Mouse (Mus musculus) layer of hippocampus, postnatal 36 days (tissue): ENCODE results near the gene Wnk4. TPM values are rescaled to one million over a fixed set of nuclear protein-coding genes. Genes with fewer than 3 reads are reported as not detected.

Source experiments
- DNase-seq, 2 experiments: peaks; one replicate each; pipeline ENCODE4 v3.0.0; 2022
- total RNA-seq, 2 experiments: library from RNA; stranded (reverse); gene quantifications; 2 replicates each; pipeline ENCODE4 v1.2.3; 2021

Wnk4 gene
- 1 to 10 TPM; 6.4 to 8.3 TPM for total RNA-seq

DNA sequence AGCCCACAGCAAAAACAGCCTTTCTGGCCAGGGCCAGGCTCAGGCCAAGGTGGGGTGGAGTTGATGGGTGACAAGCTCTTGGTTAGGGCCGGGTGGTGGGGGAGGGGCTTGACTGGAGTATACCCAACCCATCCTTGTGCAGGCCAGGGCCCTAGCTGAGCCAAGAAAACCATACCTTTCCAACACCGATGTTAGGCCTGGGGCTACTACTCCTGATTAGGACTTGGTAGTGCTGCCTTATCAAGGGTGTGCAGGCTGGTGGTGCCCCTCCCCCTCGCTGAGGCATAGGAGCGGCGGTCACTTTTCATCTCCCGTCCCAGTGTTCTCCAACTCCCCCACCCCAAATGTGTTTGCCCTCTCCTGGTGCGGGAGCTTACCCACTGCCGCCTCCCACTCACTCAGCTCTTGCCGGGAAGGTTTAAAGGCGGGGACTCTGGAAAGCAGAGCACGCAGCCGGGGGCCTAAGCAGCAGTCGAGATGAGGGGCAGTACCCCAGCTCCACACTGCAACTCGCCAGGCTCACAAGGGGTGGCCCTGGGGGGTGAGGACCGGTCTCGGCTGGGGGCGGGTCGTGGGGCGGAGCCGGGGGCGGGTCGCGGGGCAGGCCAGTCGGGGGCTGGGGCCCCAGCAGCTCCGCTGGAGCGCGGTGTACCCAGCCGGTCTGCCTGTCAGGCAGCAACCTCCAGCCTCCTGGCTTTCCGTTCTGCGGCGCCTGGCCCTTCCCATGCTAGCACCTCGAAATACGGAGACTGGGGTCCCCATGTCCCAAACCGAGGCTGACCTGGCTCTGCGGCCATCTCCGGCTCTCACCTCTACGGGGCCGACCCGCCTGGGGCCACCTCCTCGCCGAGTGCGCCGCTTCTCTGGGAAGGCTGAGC is at the start of gene Wnk4:
Gene Wnk4, plus strand, starts transcription at position 620 of the 878 bp plus-strand sequence.
- no peak for DNase-seq

DNA sequence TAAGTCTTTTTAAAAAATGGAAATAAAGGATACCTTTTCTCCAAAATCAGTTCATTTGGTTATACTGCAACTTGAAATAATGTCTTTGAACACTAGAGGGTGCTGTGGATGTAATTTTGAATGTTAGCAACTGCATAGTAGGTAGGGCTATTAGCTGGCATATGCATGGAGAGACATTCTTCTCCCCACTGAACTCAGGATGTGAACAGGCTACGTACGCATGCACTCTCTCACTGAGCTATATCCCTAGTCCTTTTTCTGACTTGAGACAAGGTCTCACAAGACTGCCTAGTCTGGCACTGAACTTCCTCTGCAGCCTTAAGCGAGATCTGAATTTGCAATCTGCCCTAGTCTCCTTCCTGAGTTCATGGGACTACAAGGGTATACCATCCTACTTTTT is 48.4 kb upstream of the Wnk4 start:
- DNase-seq, result no peak

DNA sequence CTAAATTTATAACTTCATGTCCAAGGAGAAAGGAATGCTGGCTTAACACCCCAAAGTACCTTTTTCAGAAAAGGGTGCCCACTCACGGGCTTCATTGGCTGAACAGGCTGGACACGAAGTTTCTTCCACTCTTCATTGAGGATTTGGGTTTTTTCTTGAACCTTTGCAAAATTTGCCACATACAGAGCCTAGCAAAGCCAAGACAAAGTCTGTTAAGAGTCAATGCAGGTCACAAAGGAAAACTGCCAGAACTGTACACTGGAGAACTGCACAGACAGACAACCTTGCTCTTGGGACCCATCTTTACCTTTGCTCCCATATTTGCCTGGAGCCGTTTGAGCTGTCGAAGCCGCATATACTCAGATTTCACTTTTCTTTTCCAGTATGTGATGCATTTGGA is 43.4 kb upstream of the Wnk4 start:
- DNase-seq, result no peak

DNA sequence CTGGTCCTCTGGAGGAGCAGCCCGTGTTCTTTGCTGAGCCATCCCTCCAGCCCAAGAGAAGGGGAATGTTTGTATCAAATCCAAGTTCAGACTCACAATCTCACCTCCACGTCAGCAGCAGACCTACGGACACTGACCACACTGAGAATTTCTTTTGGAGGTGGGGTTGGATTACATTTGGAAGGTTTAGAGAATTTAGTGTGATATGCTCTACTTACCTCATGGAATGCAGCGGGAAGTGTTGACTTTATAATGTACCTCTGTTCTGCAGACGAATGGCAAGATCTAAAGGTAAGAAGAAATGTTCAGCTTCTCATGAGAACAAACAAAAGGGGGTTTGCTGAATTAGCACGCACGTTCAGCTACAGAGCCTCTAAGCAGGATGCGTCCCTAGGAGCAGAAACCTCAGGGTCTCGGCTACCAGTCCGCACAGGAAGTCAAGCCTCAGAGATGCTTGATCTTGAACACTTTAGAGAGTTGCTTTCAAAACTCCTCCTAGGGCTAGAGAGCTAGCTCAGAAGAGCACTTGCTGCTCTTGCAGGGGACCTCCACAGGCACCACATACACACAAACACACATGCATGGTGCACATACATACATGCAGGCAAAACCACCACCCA is 41.8 kb upstream of the Wnk4 start:
- DNase-seq, result no peak

DNA sequence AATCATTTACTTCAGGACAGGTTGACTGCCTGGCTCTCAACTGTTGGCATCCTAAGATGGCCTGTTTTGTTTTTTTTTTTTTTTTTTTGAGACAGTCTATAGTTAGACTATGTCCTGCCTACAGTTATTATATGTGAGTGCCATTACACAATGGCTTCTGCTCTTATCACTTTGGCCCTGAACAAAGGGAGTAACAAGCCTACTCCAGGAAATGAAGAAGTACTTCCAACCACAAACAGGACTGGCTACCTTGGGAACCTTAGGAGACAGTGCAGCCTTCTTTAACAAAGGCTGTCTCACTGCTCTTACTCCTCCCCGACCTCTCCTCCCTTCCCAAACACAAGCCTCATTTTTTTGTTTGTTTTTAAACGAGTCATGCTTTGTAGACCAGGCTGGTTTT is 39.5 kb upstream of the Wnk4 start:
- no peak for DNase-seq

DNA sequence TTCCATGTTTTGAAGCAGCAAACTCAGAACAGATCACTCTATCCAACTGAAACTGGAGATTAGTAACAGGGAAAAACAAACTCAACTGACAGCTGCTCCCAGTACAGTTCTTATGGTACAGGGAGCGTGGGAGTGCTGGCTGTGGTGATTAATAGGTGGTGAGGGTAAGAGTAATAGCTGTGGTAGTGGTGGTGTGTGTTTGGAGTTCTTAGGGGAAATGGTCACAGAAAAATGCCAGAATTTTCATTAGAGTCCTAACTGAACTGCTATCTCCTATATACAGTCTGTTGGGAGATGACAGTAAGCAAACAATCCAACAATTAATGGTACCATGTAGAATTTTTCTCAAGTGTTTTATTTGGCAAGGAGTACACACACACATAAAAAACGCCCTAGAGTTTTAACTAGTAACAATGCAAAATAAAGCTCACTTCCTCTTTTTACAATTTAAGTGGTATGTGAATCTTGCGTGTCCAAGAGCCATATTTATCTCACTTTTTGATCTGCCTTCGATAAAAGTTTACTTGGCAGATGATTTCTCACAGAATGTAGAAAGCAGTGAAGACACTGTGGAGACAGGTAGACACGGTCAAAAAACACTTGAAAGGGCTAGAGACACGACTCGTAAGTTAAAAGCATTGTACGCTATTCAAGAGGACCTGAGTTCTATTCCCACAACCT is 38.9 kb upstream of the Wnk4 start:
- no peak for DNase-seq

DNA sequence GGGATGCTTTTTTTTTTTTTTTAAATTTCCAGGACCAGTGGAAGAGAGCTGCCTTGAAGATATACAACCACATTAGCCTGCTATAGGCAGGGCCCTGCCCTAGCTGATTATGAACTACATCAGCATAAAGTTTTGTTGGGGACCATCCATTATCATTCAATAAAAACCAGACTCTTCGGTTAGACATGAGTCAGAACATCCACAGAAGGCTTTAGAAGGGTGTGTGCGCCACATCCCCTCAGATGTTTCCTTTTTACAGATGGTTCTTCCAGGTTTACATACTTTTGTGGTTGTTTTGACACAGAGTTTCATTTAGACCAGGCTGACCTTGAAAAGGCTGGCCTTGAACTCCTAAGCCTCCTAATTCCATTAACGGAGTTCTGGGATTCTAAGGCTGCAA is 36.0 kb upstream of the Wnk4 start:
- no peak for DNase-seq

DNA sequence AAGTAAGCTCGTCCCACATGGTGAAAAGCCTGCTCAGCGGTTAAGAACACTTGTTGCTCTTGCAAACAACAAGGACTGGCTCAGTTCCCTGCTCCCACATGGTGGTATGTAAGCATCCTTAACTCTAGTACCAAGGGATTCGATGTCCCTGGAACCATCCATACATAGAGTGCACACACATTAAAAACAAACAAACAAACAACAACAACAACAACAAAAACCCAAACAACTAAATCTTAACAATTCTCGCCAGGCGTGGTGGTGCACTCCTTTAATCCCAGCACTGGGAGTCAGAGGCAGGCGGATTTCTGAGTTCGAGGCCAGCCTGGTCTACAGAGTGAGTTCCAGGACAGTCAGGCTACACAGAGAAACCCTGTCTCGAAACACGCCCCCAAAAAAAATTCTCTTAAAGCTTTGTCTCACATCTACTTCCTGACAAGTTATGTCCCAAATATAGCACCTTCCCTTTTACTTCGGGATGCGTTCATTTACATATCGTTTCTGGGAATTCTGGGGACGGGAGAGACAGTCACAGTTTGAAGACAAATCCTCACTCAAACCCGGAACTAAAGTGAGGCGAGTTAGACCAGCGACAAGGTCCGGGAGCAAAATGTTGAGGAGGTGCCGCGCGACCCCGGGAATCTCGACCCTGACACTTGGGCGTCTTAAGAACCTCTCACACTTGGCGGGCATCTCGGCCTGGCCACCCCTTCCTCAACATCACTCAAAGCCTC is 34.9 kb upstream of the Wnk4 start:
- DNase-seq, result no peak

DNA sequence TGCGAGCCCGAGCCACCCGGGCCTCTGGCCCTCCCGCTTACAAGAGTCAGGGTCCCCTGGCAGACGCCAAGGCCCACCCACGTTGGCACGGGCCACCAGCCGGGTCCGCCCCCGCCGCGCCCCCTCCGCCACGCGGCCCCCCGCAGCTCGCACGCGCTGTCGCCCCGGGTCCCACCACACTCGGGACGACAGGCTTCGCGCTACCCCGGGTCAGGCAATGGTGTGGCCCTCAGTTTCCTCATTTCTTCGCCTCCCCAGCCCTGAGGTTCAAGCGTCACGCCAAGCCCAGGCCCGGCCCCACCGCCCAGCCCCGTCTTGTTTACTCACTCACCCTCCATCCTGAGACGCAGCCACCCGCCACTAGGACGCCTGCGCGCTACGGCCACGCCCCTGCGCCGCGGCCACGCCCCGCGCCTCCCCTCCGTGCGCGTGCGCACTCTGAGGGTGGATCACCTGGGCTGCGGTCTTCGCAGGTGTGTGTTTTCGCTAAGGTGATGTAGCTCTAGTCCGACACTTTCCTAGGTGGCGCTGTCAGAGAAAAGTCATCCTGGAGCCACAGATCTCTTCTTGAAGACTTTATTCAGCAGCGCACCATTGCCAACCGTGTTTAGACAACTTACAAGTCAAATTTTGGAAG is 34.2 kb upstream of the Wnk4 start, which contains the start of gene Ezh1:
Gene Ezh1, minus strand, starts transcription at position 399 of the 637 bp plus-strand sequence.
- peak; percentile 89 to 90 for DNase-seq

DNA sequence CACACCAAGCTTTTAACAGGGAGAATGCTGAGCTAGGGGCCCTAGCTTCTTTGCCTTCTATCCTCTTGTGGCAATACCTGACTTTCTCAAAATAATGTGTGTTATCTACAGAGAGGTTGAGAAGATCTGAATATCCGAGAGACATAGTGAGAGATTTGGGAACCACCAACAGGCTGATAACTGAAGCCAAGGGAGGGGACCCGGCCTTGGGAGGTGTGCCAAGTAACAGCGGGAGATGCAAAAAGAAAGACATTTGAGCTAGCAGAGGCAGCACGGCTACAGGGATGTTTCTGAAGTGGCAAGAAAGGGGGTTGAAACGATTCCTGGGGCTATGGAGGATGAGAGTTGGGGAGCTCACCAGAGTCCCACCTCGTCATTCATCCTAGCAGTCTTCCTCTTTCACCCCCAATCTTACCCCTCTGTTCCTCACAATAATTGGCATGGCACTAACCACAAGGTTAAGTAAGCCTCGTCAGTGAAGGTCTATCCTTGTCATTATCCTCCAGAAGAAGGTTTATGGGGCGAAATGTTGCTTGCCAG is 30.9 kb upstream of the Wnk4 start:
- no peak for DNase-seq

DNA sequence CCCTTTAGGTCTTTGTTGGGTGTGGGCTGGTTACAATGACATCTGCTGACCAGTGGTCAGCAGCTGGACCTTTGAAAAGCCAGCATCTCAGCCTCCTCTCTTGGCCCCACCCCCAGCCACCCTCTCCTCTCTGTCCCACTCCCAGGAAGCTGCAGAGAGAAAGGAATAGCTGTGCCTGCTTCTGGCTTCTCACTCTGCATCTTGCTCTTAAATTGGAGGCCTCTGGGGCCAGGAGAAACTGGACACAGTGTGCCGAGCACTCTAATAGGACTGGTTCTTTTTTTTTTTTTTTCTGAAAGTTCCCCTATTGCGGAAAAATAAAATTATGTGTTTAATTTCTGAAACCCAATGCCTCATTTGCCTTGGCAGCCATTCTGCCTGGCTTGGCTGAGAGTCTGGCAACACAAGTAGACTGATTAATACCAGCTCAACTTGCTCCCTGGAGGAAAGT is 30.3 kb upstream of the Wnk4 start:
- DNase-seq, result no peak

DNA sequence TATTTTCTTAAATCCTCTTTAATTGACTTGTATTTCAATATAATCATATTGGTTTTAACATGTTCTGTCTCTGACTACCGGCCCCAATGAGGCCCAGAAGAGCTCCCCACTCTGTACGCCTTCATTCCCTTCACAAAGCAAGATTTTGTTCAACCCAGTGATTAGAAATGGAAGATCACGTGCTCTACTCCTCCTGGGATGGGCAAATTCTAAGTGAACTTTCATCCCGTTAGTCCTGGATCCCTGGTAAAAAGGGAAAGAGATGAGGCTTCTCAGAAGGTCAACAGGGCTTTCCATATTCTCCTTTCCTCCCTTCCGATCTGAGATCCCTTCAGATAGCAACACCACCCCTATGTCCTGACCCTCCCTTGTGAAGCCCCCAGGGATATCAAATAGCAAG is 29.8 kb upstream of the Wnk4 start:
- no peak for DNase-seq

DNA sequence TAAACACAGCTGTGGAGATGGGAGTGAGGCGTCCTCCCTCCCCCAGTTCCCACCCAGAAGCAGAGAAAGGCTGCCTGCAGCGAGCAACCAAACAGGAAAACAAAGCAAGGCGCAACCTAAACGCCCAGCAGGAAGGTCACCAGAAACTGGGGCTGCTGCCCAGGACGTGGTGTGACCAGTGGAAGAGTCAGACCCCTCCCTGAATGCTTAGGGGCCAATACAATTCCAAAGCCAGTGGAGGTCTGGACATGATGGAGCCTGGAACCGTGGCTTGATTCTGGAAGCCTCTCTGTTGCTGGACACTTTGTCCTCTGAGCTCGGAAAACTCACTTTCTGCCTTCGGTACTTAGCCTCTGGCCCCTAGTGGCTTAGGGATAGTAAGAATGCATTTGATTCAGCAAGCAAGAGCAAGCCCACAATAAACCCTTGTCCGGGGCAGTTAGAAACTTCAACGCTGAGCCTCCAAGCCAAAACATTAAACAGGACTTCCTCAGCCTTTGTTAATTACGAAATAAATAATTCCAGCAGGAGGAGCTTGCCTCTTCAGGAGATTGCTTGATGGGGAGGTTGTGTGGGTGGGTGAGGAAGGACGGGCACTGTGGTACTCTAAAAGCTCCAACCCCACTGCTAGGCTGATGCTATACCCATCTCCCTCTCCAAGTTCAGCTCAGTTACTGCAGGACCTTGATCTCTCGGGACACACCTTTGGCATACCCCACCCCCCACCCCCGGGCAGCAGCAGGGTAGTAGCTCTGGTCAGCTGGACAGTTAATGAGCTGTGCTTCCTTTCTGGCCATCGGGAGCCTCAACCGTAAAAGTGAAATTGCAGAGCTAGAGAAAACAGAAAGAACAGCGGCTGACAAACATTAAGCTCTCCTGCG is 29.1 kb upstream of the Wnk4 start:
- peak in 1 of 2 experiments; percentile 27 for DNase-seq

DNA sequence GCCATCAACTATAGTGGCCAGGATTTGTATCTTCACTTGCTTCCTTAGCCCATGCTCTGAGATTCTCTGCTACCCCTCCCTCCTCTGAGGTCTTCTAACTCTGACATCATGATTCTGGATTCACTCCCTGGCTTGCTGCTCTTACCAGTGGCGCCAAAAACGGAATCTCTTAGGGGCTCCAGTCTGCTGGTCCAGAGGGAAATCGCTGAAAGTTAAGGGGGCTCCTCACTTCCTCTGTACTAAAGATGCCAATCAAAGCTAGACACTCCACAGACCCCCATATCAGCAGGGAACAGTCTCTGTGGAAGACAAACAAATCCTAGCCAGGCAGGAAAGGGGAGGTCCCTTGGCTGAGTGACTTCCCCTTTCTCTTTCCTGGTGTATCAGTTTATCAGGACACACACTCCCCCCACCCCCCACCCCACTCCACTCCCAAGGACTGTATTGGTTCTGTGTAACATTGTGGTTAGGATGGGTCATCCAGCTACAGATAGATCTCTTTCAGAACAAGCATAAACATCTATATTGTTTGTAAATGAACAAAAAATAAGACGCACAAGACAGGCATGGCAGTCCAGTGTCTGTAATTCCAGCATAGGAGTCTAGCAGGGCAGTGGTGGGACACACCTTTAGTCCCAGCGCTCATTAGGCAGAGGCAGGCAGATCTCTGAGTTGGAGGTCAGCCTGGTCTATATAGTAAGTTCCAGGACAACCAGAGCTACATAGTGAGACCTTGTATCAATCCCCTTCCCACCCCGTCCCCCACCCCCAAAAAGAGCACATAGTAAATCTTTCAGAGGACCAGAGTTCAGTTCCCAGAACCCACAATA is 28.1 kb upstream of the Wnk4 start:
- no peak for DNase-seq

DNA sequence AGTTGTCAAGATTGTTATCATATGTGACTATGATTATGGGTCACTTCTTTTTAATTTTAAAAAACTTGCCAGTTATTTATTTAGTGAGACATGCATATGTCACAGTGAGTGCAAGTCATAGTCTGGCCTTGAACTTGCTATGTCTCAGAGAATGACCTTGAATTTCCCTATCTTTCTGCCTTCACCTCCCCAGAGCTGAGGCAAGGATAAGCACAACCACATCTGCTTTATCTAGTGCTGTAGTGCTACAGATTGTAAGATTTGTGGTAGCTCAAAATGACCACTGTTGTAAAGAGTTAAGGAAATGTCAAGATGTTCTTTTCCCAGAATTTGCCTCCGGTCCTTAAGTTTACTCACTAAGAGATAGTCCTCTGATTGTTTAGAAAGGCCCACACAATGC is 27.1 kb upstream of the Wnk4 start:
- no peak for DNase-seq

DNA sequence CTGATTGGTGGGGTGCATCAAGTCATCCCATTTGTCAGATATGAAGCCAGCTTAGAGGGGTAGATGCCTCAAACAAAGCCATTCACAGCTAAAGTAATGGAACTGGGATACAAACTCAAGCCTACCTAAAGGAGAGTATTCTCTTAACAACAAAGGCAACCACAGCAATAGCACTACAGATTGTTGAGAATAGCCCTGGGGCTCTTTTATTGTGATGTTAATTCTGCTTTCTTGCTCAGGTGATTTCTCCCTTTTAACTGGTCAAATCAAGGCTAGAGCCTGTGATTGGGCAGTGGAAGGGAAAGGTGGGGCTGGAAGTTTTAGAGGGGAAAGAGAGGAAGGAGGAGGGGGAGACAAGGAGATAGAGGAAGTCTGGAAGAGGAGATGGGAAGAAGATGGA is 26.2 kb upstream of the Wnk4 start:
- no peak for DNase-seq

DNA sequence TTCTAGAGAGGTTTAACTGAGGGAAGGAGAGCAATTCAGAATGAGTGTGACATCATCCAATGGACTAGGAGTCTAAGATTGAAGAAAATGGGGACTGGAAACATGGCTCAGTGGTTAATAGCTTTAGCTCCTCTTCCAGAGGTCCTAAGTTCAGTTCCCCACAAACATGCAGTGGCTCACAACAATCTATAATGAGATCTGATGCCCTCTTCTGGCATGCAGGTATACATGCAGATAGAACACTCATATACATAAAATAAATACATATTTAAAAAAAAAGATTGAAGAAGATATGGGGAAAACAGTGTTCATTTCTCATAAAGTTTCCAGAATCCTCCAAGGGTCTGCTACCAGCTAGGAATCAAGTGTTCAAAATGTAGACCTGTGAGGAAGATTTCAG is 24.9 kb upstream of the Wnk4 start:
- no peak for DNase-seq

DNA sequence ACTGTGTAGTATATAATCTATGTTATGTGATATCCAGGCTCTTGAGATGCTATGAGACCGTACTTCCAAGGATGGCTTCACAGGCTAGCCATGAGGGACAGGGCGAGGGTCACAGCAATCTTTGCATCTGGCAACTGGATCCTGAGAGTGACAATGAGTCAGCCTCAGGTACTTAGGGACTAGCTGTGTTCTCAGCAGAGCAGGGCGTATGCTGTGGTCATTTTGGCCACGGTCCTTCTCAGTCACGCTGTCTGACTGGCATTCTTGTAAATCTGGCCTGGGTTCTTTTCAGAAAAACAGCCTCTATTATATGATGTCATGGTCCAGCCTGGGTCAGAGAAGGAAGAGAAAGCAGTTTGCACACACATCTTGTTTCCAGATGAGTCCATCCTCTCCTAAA is 23.6 kb upstream of the Wnk4 start:
- DNase-seq, result no peak

DNA sequence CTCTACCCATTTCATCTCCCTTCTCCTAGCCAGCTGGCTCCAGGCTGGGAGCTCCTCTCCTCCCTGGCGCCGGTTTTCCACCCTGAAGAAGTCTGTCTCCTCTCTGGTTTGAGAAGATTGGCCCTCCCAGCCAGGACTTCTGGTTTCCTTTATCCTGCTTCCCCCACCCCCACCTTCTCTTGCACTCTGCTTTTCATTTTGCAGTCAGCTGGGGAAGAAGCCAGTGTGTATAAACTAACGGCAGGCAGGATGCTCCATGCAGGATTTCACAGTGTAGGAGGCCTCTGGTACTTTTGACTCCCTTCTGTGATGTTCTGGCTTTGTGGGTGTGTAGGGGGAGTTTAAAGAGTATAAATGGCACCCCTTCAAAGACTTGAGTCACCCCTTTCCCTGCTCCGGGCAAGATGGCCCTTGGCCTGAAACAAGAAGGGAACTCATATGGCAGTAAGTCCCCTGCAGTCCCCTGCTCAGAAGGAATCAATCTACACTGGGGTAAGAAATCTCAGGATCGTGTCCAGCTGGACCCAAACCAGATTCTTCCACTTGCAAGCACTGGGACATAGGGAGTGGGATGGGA is 22.2 kb upstream of the Wnk4 start:
- peak; percentile 33 to 55 for DNase-seq

DNA sequence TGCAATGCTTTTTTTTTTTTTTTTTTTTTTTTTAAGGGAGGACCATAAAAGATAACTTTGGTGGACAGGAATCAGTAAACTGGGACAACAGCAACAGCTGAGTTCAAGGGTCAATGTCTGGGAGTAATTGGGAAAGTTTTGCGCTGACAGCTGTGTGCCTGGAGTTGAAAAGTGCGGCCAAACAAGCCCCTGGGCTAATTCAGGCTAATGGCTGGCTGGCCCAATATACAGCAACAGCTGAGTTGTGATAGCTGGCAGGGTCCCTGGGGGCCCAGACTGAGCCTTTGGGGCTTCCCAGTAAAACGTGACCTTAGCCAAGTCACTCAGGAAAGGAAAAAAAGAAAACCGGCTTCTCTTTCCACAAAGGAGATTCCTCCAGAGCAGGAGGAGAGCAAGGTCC is 15.3 kb upstream of the Wnk4 start:
- DNase-seq, result no peak
